Mouse (Mus musculus): Measurements from ENCODE around the gene Aig1. TPM values are rescaled to one million over a fixed set of nuclear protein-coding genes. Genes with fewer than 3 reads are reported as not detected.

Aig1 gene
- polyA plus RNA-seq, 1 experiment from 2014 or later, result 96.1 TPM

GRCm38 (mm10) chr10:13806806-13807205 lies 62.0 kb downstream of the Aig1 start:
- Histone ChIP-seq H3K4me1 (ENCODE audit: control insufficient read depth, insufficient read depth, low read length) (no peaks in the 10 kb centered on the region), H3K27ac (ENCODE audit: low read length) (no peak overlapping the region)
- no peak for ATAC-seq

GRCm38 (mm10) chr10:13801296-13801695 lies 67.5 kb downstream of the Aig1 start:
- Histone ChIP-seq H3K27ac (ENCODE audit: low read length) (no peak overlapping the region), H3K4me3 (ENCODE audit: low read depth, low read length) (no peak overlapping the region), H3K27me3 (ENCODE audit: control insufficient read depth, insufficient read depth, low read depth, low read length) (no peaks in the 10 kb centered on the region), H3K36me3 (ENCODE audit: control insufficient read depth, insufficient read depth, low read length) (peaks cover 8% of the 10 kb centered on the region), H3K9ac (ENCODE audit: low read depth, low read length) (no peak overlapping the region), H3K9me3 (replicated peaks; ENCODE audit: control insufficient read depth, low read length, poor library complexity, severe bottlenecking) (peaks cover 4% of the 10 kb centered on the region; the same call in 1 of the 2 replicates), H3K4me2 (ENCODE audit: low read length) (no peak overlapping the region), H3K4me1 (ENCODE audit: control insufficient read depth, insufficient read depth, low read length) (no peaks in the 10 kb centered on the region)
- 86% methylated on average over 5 of the region's 5 CpGs for WGBS
- ATAC-seq, result no peak

More at GRCm38 (mm10) chr10:13806806-13807205, 62.0 kb downstream of the Aig1 start:
- H3K4me3 ChIP-seq (ENCODE audit: low read depth, low read length), result no peak overlapping the region
- no peak overlapping the region for H3K4me2 ChIP-seq (ENCODE audit: low read length)
- no peaks in the 10 kb centered on the region for H3K9me3 ChIP-seq (replicated peaks; ENCODE audit: control insufficient read depth, low read length, poor library complexity, severe bottlenecking)
- H3K36me3 ChIP-seq (ENCODE audit: control insufficient read depth, insufficient read depth, low read length), result no peaks in the 10 kb centered on the region
- H3K9ac ChIP-seq (ENCODE audit: low read depth, low read length), result no peak overlapping the region
- H3K27me3 ChIP-seq (ENCODE audit: control insufficient read depth, insufficient read depth, low read depth, low read length), result no peaks in the 10 kb centered on the region

- no peaks in the 10 kb centered on the region for H3K4me1 ChIP-seq (ENCODE audit: control insufficient read depth, insufficient read depth, low read length)
- 95% methylated on average over 1 of the region's 1 CpGs for WGBS
- no peaks in the 10 kb centered on the region for H3K9me3 ChIP-seq (replicated peaks; ENCODE audit: control insufficient read depth, low read length, poor library complexity, severe bottlenecking)
- no peak overlapping the region for H3K27ac ChIP-seq (ENCODE audit: low read length)
- H3K4me3 ChIP-seq (ENCODE audit: low read depth, low read length), result no peak overlapping the region
- no peak for ATAC-seq
- no peak overlapping the region for H3K4me2 ChIP-seq (ENCODE audit: low read length)
- peaks cover 17% of the 10 kb centered on the region; the same call in 1 of the 2 replicates for H3K36me3 ChIP-seq (ENCODE audit: control insufficient read depth, insufficient read depth, low read length)
- H3K9ac ChIP-seq (ENCODE audit: low read depth, low read length), result no peak overlapping the region
- no peaks in the 10 kb centered on the region for H3K27me3 ChIP-seq (ENCODE audit: control insufficient read depth, insufficient read depth, low read depth, low read length)
These were observed 75.3 kb downstream of the Aig1 start for GRCm38 (mm10) chr10:13793458-13793857.

GRCm38 (mm10) chr10:13792788-13793187 lies 76.0 kb downstream of the Aig1 start:
- H3K4me3 ChIP-seq (ENCODE audit: low read depth, low read length), result no peak overlapping the region
- no peak overlapping the region for H3K27ac ChIP-seq (ENCODE audit: low read length)
- peaks cover 17% of the 10 kb centered on the region; the same call in 1 of the 2 replicates for H3K36me3 ChIP-seq (ENCODE audit: control insufficient read depth, insufficient read depth, low read length)
- H3K27me3 ChIP-seq (ENCODE audit: control insufficient read depth, insufficient read depth, low read depth, low read length), result no peaks in the 10 kb centered on the region
- H3K4me1 ChIP-seq (ENCODE audit: control insufficient read depth, insufficient read depth, low read length), result no peaks in the 10 kb centered on the region
- H3K4me2 ChIP-seq (ENCODE audit: low read length), result no peak overlapping the region
- no peaks in the 10 kb centered on the region for H3K9me3 ChIP-seq (replicated peaks; ENCODE audit: control insufficient read depth, low read length, poor library complexity, severe bottlenecking)
- H3K9ac ChIP-seq (ENCODE audit: low read depth, low read length), result no peak overlapping the region
- WGBS, result 87% methylated on average over 8 of the region's 8 CpGs
- ATAC-seq, result no peak

- no peak overlapping the region for H3K27ac ChIP-seq (ENCODE audit: low read length)
- H3K27me3 ChIP-seq (ENCODE audit: control insufficient read depth, insufficient read depth, low read depth, low read length), result no peaks in the 10 kb centered on the region
- H3K4me2 ChIP-seq (ENCODE audit: low read length), result no peak overlapping the region
- H3K4me3 ChIP-seq (ENCODE audit: low read depth, low read length), result no peak overlapping the region
- no peak for ATAC-seq
- 97% methylated on average over 1 of the region's 1 CpGs for WGBS
- no peaks in the 10 kb centered on the region for H3K4me1 ChIP-seq (ENCODE audit: control insufficient read depth, insufficient read depth, low read length)
- no peak overlapping the region for H3K9ac ChIP-seq (ENCODE audit: low read depth, low read length)
- H3K9me3 ChIP-seq (replicated peaks; ENCODE audit: control insufficient read depth, low read length, poor library complexity, severe bottlenecking), result no peaks in the 10 kb centered on the region
- peaks cover 13% of the 10 kb centered on the region; the same call in 1 of the 2 replicates for H3K36me3 ChIP-seq (ENCODE audit: control insufficient read depth, insufficient read depth, low read length)
These were observed 79.2 kb downstream of the Aig1 start for GRCm38 (mm10) chr10:13789604-13790003.

GRCm38 (mm10) chr10:13788057-13788456 lies 80.7 kb downstream of the Aig1 start:
- no peaks in the 10 kb centered on the region for H3K9me3 ChIP-seq (replicated peaks; ENCODE audit: control insufficient read depth, low read length, poor library complexity, severe bottlenecking)
- H3K27ac ChIP-seq (ENCODE audit: low read length), result no peak overlapping the region
- 93% methylated on average over 9 of the region's 9 CpGs for WGBS
- ATAC-seq, result no peak
- H3K36me3 ChIP-seq (ENCODE audit: control insufficient read depth, insufficient read depth, low read length), result peaks cover 13% of the 10 kb centered on the region; the same call in 1 of the 2 replicates
- no peak overlapping the region for H3K4me3 ChIP-seq (ENCODE audit: low read depth, low read length)
- H3K4me1 ChIP-seq (ENCODE audit: control insufficient read depth, insufficient read depth, low read length), result no peaks in the 10 kb centered on the region
- H3K9ac ChIP-seq (ENCODE audit: low read depth, low read length), result no peak overlapping the region
- H3K4me2 ChIP-seq (ENCODE audit: low read length), result no peak overlapping the region
- no peaks in the 10 kb centered on the region for H3K27me3 ChIP-seq (ENCODE audit: control insufficient read depth, insufficient read depth, low read depth, low read length)

- no peak for ATAC-seq
- no peaks in the 10 kb centered on the region for H3K36me3 ChIP-seq (ENCODE audit: control insufficient read depth, insufficient read depth, low read length)
- WGBS, result 91% methylated on average over 5 of the region's 5 CpGs
These were observed 86.0 kb downstream of the Aig1 start for GRCm38 (mm10) chr10:13782774-13783173.

GRCm38 (mm10) chr10:13782235-13782757 lies 86.5 kb downstream of the Aig1 start:
- ATAC-seq, result no peak
- no peak overlapping the region for H3K4me2 ChIP-seq (ENCODE audit: low read length)
- no peak overlapping the region for H3K9ac ChIP-seq (ENCODE audit: low read depth, low read length)
- no peaks in the 10 kb centered on the region for H3K36me3 ChIP-seq (ENCODE audit: control insufficient read depth, insufficient read depth, low read length)
- H3K9me3 ChIP-seq (replicated peaks; ENCODE audit: control insufficient read depth, low read length, poor library complexity, severe bottlenecking), result no peaks in the 10 kb centered on the region
- no peak overlapping the region for H3K27ac ChIP-seq (ENCODE audit: low read length)
- H3K4me3 ChIP-seq (ENCODE audit: low read depth, low read length), result no peak overlapping the region
- H3K4me1 ChIP-seq (ENCODE audit: control insufficient read depth, insufficient read depth, low read length), result no peaks in the 10 kb centered on the region
- H3K27me3 ChIP-seq (ENCODE audit: control insufficient read depth, insufficient read depth, low read depth, low read length), result no peaks in the 10 kb centered on the region
- WGBS, result 91% methylated on average over 10 of the region's 10 CpGs

More at GRCm38 (mm10) chr10:13782774-13783173, 86.0 kb downstream of the Aig1 start:
- H3K4me3 ChIP-seq (ENCODE audit: low read depth, low read length), result no peak overlapping the region
- no peak overlapping the region for H3K4me2 ChIP-seq (ENCODE audit: low read length)
- no peaks in the 10 kb centered on the region for H3K9me3 ChIP-seq (replicated peaks; ENCODE audit: control insufficient read depth, low read length, poor library complexity, severe bottlenecking)
- no peak overlapping the region for H3K9ac ChIP-seq (ENCODE audit: low read depth, low read length)
- H3K27me3 ChIP-seq (ENCODE audit: control insufficient read depth, insufficient read depth, low read depth, low read length), result no peaks in the 10 kb centered on the region
- H3K27ac ChIP-seq (ENCODE audit: low read length), result no peak overlapping the region
- H3K4me1 ChIP-seq (ENCODE audit: control insufficient read depth, insufficient read depth, low read length), result no peaks in the 10 kb centered on the region

- H3K36me3 ChIP-seq (ENCODE audit: control insufficient read depth, insufficient read depth, low read length), result no peaks in the 10 kb centered on the region
- no peak overlapping the region for H3K27ac ChIP-seq (ENCODE audit: low read length)
- H3K9ac ChIP-seq (ENCODE audit: low read depth, low read length), result no peak overlapping the region
- no peaks in the 10 kb centered on the region for H3K9me3 ChIP-seq (replicated peaks; ENCODE audit: control insufficient read depth, low read length, poor library complexity, severe bottlenecking)
- ATAC-seq, result no peak
- no peak overlapping the region for H3K4me2 ChIP-seq (ENCODE audit: low read length)
- no peaks in the 10 kb centered on the region for H3K4me1 ChIP-seq (ENCODE audit: control insufficient read depth, insufficient read depth, low read length)
- H3K4me3 ChIP-seq (ENCODE audit: low read depth, low read length), result no peak overlapping the region
- WGBS, result 83% methylated on average over 3 of the region's 3 CpGs
- no peaks in the 10 kb centered on the region for H3K27me3 ChIP-seq (ENCODE audit: control insufficient read depth, insufficient read depth, low read depth, low read length)
These were observed 92.8 kb downstream of the Aig1 start for GRCm38 (mm10) chr10:13776014-13776413.

All from midbrain, embryonic 16.5 days (tissue).